Mouse (Mus musculus) midbrain, postnatal 0 days (tissue): ENCODE results near the gene Hax1. TPM values are rescaled to one million over a fixed set of nuclear protein-coding genes. Genes with fewer than 3 reads are reported as not detected.

Source experiments
- ATAC-seq: fragments of 200-750 bp; cut with Nextera tagmentation; 2 replicates; pipeline ENCODE4 v1.8.0; 2017; ENCODE audit warnings: moderate number of reproducible peaks, mild to moderate bottlenecking, moderate TSS enrichment, moderate library complexity; ENCODE audit not compliant: low FRiP score
- DNase-seq: peaks from one replicate; pipeline ENCODE4 v3.0.0-alpha.2; 2015; ENCODE audit warnings: low spot score
- H3K27ac ChIP-seq: fragments of 300-500 bp; sonication (generic); 2 replicates; pipeline ENCODE4 v1.5.1; 2014; ENCODE audit warnings: low read depth, mild to moderate bottlenecking, low read length, mixed read lengths
- H3K27me3 ChIP-seq: fragments of 300-500 bp; sonication (generic); 2 replicates; pipeline ENCODE4 v1.6.1; 2014; ENCODE audit warnings: low read length, control low read depth, mixed read lengths; ENCODE audit not compliant: insufficient read depth
- H3K36me3 ChIP-seq: fragments of 300-500 bp; sonication (generic); 2 replicates; pipeline ENCODE4 v1.6.1; 2014; ENCODE audit warnings: low read length, control low read depth, mixed read lengths; ENCODE audit not compliant: insufficient read depth
- H3K4me1 ChIP-seq: fragments of 300-500 bp; sonication (generic); 2 replicates; pipeline ENCODE4 v1.6.1; 2014; ENCODE audit warnings: mild to moderate bottlenecking, control low read depth, antibody characterized with exemption, low read length, mixed read lengths; ENCODE audit not compliant: insufficient read depth
- H3K4me2 ChIP-seq: fragments of 300-500 bp; sonication (generic); 2 replicates; pipeline ENCODE4 v1.6.1; 2014; ENCODE audit warnings: low read depth, mild to moderate bottlenecking, low read length, mixed read lengths; ENCODE audit not compliant: poor library complexity, severe bottlenecking
- H3K4me3 ChIP-seq: fragments of 300-500 bp; sonication (generic); 2 replicates; pipeline ENCODE4 v1.5.1; 2014; ENCODE audit warnings: low read depth, mild to moderate bottlenecking, low read length, moderate library complexity
- H3K9ac ChIP-seq: fragments of 300-500 bp; sonication (generic); replicated peaks from 2 replicates; pipeline ENCODE4 v1.6.1; 2014; ENCODE audit warnings: mild to moderate bottlenecking, low read length, moderate library complexity, mixed read lengths; ENCODE audit not compliant: poor library complexity, severe bottlenecking
- H3K9me3 ChIP-seq: fragments of 300-500 bp; sonication (generic); 2 replicates; pipeline ENCODE4 v1.6.1; 2016; ENCODE audit warnings: low read length, control low read depth
- CTCF ChIP-seq: IDR thresholded peaks from 2 replicates; pipeline ENCODE4 v1.5.1; 2016; ENCODE audit warnings: antibody characterized with exemption, mild to moderate bottlenecking
- WGBS: fragments of 180-500 bp; shearing (Covaris S2); extraction: QIAGEN DNeasy Blood & Tissue Kit; methylation state at CpG from one replicate; pipeline ENCODE4 v1.1.7; 2014; 5-methylcytosine and 5-hydroxymethylcytosine counted together
- polyA plus RNA-seq: library from polyadenylated mRNA; unstranded; fragments of >200 nt; fragmentation: Nextera tagmentation; extraction: Ambion mirVana; gene quantifications from 2 replicates; pipeline ENCODE4 v1.2.1, GENCODE M21; 2015
- total RNA-seq: library from RNA; depleted of rRNA; stranded (reverse); fragments of >200 nt; gene quantifications from 2 replicates; pipeline ENCODE4 v1.2.3, GENCODE M21; 2014; rRNA removed

The Hax1 gene
- total RNA-seq (40.6 and 45.7 TPM in 2 replicates), polyA plus RNA-seq (71.8 and 77.4 TPM in 2 replicates)

DNA sequence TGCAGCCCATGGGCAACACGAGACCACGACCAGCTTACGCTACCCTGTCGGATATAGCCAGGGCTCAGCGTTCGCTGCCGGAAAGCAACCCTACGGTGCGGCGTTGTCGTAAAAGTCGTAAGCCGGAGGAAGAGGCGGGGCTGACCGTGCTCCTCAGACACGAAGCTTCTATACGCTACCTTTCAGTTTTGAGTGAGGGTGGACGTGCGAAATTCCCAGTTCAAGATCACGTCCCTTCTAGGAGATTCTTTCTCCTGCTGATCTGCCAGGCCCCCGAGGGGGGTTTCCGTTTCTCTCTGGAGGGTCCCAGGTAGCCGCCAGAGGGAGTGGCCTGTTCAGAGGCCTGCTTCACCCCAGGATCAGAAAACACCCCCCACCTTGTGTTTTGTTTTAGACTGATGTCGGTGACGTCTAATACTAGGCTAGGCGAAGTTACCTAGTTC, at the start of gene Hax1:
TSS of gene Hax1 (minus strand) at position 169 of the 443 bp plus-strand sequence.
- no peak; the same call in 1 of the 2 replicates for TF ChIP-seq CTCF
- no peaks in the 10 kb centered on the region for H3K27me3 ChIP-seq
- under 1% methylated on average over 26 of the region's 26 CpGs for WGBS
- no peaks in the 10 kb centered on the region for H3K9me3 ChIP-seq
- 0 out of 2 replicates have a peak, but pooled peaks cover 5% of the 10 kb centered on the region for H3K4me1 ChIP-seq
- peak within 1 kb of the TSS; percentile 87 for H3K27ac ChIP-seq
- peak within 1 kb of the TSS; percentile 89 for H3K4me2 ChIP-seq
- peak; percentile 94 for ATAC-seq
- DNase-seq, result peak; percentile 96
- H3K9ac ChIP-seq, result peak within 1 kb of the TSS; percentile 85
- H3K36me3 ChIP-seq, result peaks cover 24% of the 10 kb centered on the region
- H3K4me3 ChIP-seq, result peak within 1 kb of the TSS; percentile 64

- no peaks in the 10 kb centered on the region for H3K9me3 ChIP-seq
- peaks cover 32% of the 10 kb centered on the region for H3K36me3 ChIP-seq
- ATAC-seq, result no peak
- no peak for DNase-seq
- H3K4me2 ChIP-seq, result no peak overlapping the region
- no peaks in the 10 kb centered on the region for H3K4me1 ChIP-seq
- H3K27ac ChIP-seq, result no peak overlapping the region
- no peak for TF ChIP-seq CTCF
- no peak overlapping the region for H3K9ac ChIP-seq
- no peak overlapping the region for H3K4me3 ChIP-seq
- 94% methylated on average over 1 of the region's 1 CpGs for WGBS
- no peaks in the 10 kb centered on the region for H3K27me3 ChIP-seq
Measured at GRCm38 (mm10) chr3:90036263-90036662, 37.7 kb upstream of the Hax1 start.

GRCm38 (mm10) chr3:90034653-90035052, 36.1 kb upstream of the Hax1 start:
- Histone ChIP-seq H3K4me1 (no peaks in the 10 kb centered on the region), H3K9me3 (no peaks in the 10 kb centered on the region), H3K36me3 (peaks cover 38% of the 10 kb centered on the region), H3K27me3 (no peaks in the 10 kb centered on the region), H3K4me2 (no peak overlapping the region), H3K9ac (no peak overlapping the region), H3K4me3 (no peak overlapping the region), H3K27ac (no peak overlapping the region)
- ATAC-seq (no peak), DNase-seq (no peak)
- TF ChIP-seq CTCF, result no peak
- WGBS, result 99% methylated on average over 2 of the region's 2 CpGs

GRCm38 (mm10) chr3:90016626-90017025, 18.0 kb upstream of the Hax1 start:
- Histone ChIP-seq H3K36me3 (peaks cover 77% of the 10 kb centered on the region), H3K9me3 (no peaks in the 10 kb centered on the region), H3K27me3 (no peaks in the 10 kb centered on the region), H3K4me1 (no peaks in the 10 kb centered on the region), H3K4me2 (no peak overlapping the region), H3K9ac (no peak overlapping the region), H3K4me3 (no peak overlapping the region), H3K27ac (no peak overlapping the region)
- TF ChIP-seq CTCF, result no peak
- DNase-seq, result no peak
- no peak for ATAC-seq
- over 99% methylated on average over 4 of the region's 4 CpGs for WGBS

GRCm38 (mm10) chr3:90010291-90010690, 11.7 kb upstream of the Hax1 start:
- Histone ChIP-seq H3K4me2 (no peak overlapping the region), H3K27ac (no peak overlapping the region), H3K9me3 (no peaks in the 10 kb centered on the region), H3K9ac (no peak overlapping the region), H3K27me3 (no peaks in the 10 kb centered on the region), H3K4me3 (no peak overlapping the region), H3K4me1 (no peaks in the 10 kb centered on the region), H3K36me3 (peaks cover 66% of the 10 kb centered on the region)
- no peak for ATAC-seq
- DNase-seq, result no peak
- no peak for TF ChIP-seq CTCF
- WGBS, result 92% methylated on average over 2 of the region's 2 CpGs

GRCm38 (mm10) chr3:90004091-90004796, 5.7 kb upstream of the Hax1 start:
- Histone ChIP-seq H3K27ac (no peak overlapping the region), H3K36me3 (peaks cover 53% of the 10 kb centered on the region), H3K4me3 (no peak overlapping the region), H3K27me3 (no peaks in the 10 kb centered on the region), H3K9ac (no peak overlapping the region), H3K9me3 (no peaks in the 10 kb centered on the region), H3K4me2 (no peak overlapping the region), H3K4me1 (no peaks in the 10 kb centered on the region)
- DNase-seq (no peak), ATAC-seq (no peak)
- 76% methylated on average over 3 of the region's 3 CpGs for WGBS
- no peak for TF ChIP-seq CTCF
